Mouse (Mus musculus): Measurements from ENCODE around the gene Scml4. TPM values are rescaled to one million over a fixed set of nuclear protein-coding genes. Genes with fewer than 3 reads are reported as not detected.

The Scml4 gene
- polyA plus RNA-seq, 1 experiment = 0.56 TPM

GRCm38 (mm10) chr10:42890365-42890764 is 30.2 kb downstream of the Scml4 start:
- Histone ChIP-seq H3K4me3 (ENCODE audit: control insufficient read depth, low read depth, low read length) (no peak overlapping the region), H3K4me1 (ENCODE audit: control insufficient read depth, insufficient read depth, low read length) (no peaks in the 10 kb centered on the region), H3K27ac (ENCODE audit: control insufficient read depth, insufficient read depth, low read depth, low read length) (no peak overlapping the region), H3K36me3 (ENCODE audit: control insufficient read depth, insufficient read depth, low read length) (no peaks in the 10 kb centered on the region), H3K27me3 (ENCODE audit: control insufficient read depth, insufficient read depth, low read length) (no peaks in the 10 kb centered on the region)
- TF ChIP-seq CTCF (IDR thresholded peaks at IDR 0.05; ENCODE audit: control insufficient read depth, insufficient read depth, insufficient replicate concordance, low read depth, low read length) (no peak), POLR2A (IDR thresholded peaks at IDR 0.05; ENCODE audit: control insufficient read depth, low read depth, low read length) (no peak)

- no peaks in the 10 kb centered on the region for H3K36me3 ChIP-seq (ENCODE audit: control insufficient read depth, insufficient read depth, low read length)
- TF ChIP-seq POLR2A (IDR thresholded peaks at IDR 0.05; ENCODE audit: control insufficient read depth, low read depth, low read length) = no peak
- no peak for TF ChIP-seq CTCF (IDR thresholded peaks at IDR 0.05; ENCODE audit: control insufficient read depth, insufficient read depth, insufficient replicate concordance, low read depth, low read length)
These were observed 32.1 kb downstream of the Scml4 start for GRCm38 (mm10) chr10:42892250-42892649.

GRCm38 (mm10) chr10:42892987-42893386 is 32.8 kb downstream of the Scml4 start:
- H3K36me3 ChIP-seq (ENCODE audit: control insufficient read depth, insufficient read depth, low read length) = no peaks in the 10 kb centered on the region
- no peak overlapping the region for H3K4me3 ChIP-seq (ENCODE audit: control insufficient read depth, low read depth, low read length)
- no peaks in the 10 kb centered on the region for H3K27me3 ChIP-seq (ENCODE audit: control insufficient read depth, insufficient read depth, low read length)
- TF ChIP-seq CTCF (IDR thresholded peaks at IDR 0.05; ENCODE audit: control insufficient read depth, insufficient read depth, insufficient replicate concordance, low read depth, low read length) = no peak
- no peak for TF ChIP-seq POLR2A (IDR thresholded peaks at IDR 0.05; ENCODE audit: control insufficient read depth, low read depth, low read length)
- no peaks in the 10 kb centered on the region for H3K4me1 ChIP-seq (ENCODE audit: control insufficient read depth, insufficient read depth, low read length)
- H3K27ac ChIP-seq (ENCODE audit: control insufficient read depth, insufficient read depth, low read depth, low read length) = no peak overlapping the region

More at GRCm38 (mm10) chr10:42892250-42892649, 32.1 kb downstream of the Scml4 start:
- Histone ChIP-seq H3K4me1 (ENCODE audit: control insufficient read depth, insufficient read depth, low read length) (no peaks in the 10 kb centered on the region), H3K4me3 (ENCODE audit: control insufficient read depth, low read depth, low read length) (no peak overlapping the region), H3K27ac (ENCODE audit: control insufficient read depth, insufficient read depth, low read depth, low read length) (no peak overlapping the region), H3K27me3 (ENCODE audit: control insufficient read depth, insufficient read depth, low read length) (no peaks in the 10 kb centered on the region)

GRCm38 (mm10) chr10:42893857-42894256 is 33.7 kb downstream of the Scml4 start:
- Histone ChIP-seq H3K27ac (ENCODE audit: control insufficient read depth, insufficient read depth, low read depth, low read length) (peak overlapping the region; percentile 40), H3K4me1 (ENCODE audit: control insufficient read depth, insufficient read depth, low read length) (no peaks in the 10 kb centered on the region), H3K27me3 (ENCODE audit: control insufficient read depth, insufficient read depth, low read length) (no peaks in the 10 kb centered on the region), H3K36me3 (ENCODE audit: control insufficient read depth, insufficient read depth, low read length) (no peaks in the 10 kb centered on the region), H3K4me3 (ENCODE audit: control insufficient read depth, low read depth, low read length) (no peak overlapping the region)
- TF ChIP-seq CTCF (IDR thresholded peaks at IDR 0.05; ENCODE audit: control insufficient read depth, insufficient read depth, insufficient replicate concordance, low read depth, low read length) = no peak
- TF ChIP-seq POLR2A (IDR thresholded peaks at IDR 0.05; ENCODE audit: control insufficient read depth, low read depth, low read length) = no peak

- Histone ChIP-seq H3K4me1 (ENCODE audit: control insufficient read depth, insufficient read depth, low read length) (no peaks in the 10 kb centered on the region), H3K27me3 (ENCODE audit: control insufficient read depth, insufficient read depth, low read length) (no peaks in the 10 kb centered on the region), H3K36me3 (ENCODE audit: control insufficient read depth, insufficient read depth, low read length) (no peaks in the 10 kb centered on the region), H3K4me3 (ENCODE audit: control insufficient read depth, low read depth, low read length) (no peak overlapping the region), H3K27ac (ENCODE audit: control insufficient read depth, insufficient read depth, low read depth, low read length) (peak overlapping the region; percentile 6; the same call in 1 of the 2 replicates)
- TF ChIP-seq POLR2A (IDR thresholded peaks at IDR 0.05; ENCODE audit: control insufficient read depth, low read depth, low read length) (no peak), CTCF (IDR thresholded peaks at IDR 0.05; ENCODE audit: control insufficient read depth, insufficient read depth, insufficient replicate concordance, low read depth, low read length) (no peak)
These were observed 34.1 kb downstream of the Scml4 start for GRCm38 (mm10) chr10:42894263-42894662.

- Histone ChIP-seq H3K36me3 (ENCODE audit: control insufficient read depth, insufficient read depth, low read length) (no peaks in the 10 kb centered on the region), H3K27me3 (ENCODE audit: control insufficient read depth, insufficient read depth, low read length) (no peaks in the 10 kb centered on the region), H3K4me3 (ENCODE audit: control insufficient read depth, low read depth, low read length) (no peak overlapping the region), H3K4me1 (ENCODE audit: control insufficient read depth, insufficient read depth, low read length) (no peaks in the 10 kb centered on the region), H3K27ac (ENCODE audit: control insufficient read depth, insufficient read depth, low read depth, low read length) (0 out of 2 replicates have a peak overlapping the region, but pooled peaks have one; percentile 6)
- TF ChIP-seq POLR2A (IDR thresholded peaks at IDR 0.05; ENCODE audit: control insufficient read depth, low read depth, low read length) (no peak), CTCF (IDR thresholded peaks at IDR 0.05; ENCODE audit: control insufficient read depth, insufficient read depth, insufficient replicate concordance, low read depth, low read length) (no peak)
These were observed 34.5 kb downstream of the Scml4 start for GRCm38 (mm10) chr10:42894696-42895095.

GRCm38 (mm10) chr10:42896621-42897020 is 36.5 kb downstream of the Scml4 start:
- TF ChIP-seq POLR2A (IDR thresholded peaks at IDR 0.05; ENCODE audit: control insufficient read depth, low read depth, low read length) = no peak
- Histone ChIP-seq H3K4me3 (ENCODE audit: control insufficient read depth, low read depth, low read length) (no peak overlapping the region), H3K27ac (ENCODE audit: control insufficient read depth, insufficient read depth, low read depth, low read length) (no peak overlapping the region), H3K27me3 (ENCODE audit: control insufficient read depth, insufficient read depth, low read length) (no peaks in the 10 kb centered on the region), H3K4me1 (ENCODE audit: control insufficient read depth, insufficient read depth, low read length) (no peaks in the 10 kb centered on the region), H3K36me3 (ENCODE audit: control insufficient read depth, insufficient read depth, low read length) (no peaks in the 10 kb centered on the region)

GRCm38 (mm10) chr10:42897166-42897565 is 37.0 kb downstream of the Scml4 start:
- no peaks in the 10 kb centered on the region for H3K27me3 ChIP-seq (ENCODE audit: control insufficient read depth, insufficient read depth, low read length)
- no peak overlapping the region for H3K27ac ChIP-seq (ENCODE audit: control insufficient read depth, insufficient read depth, low read depth, low read length)
- H3K36me3 ChIP-seq (ENCODE audit: control insufficient read depth, insufficient read depth, low read length) = no peaks in the 10 kb centered on the region
- H3K4me3 ChIP-seq (ENCODE audit: control insufficient read depth, low read depth, low read length) = no peak overlapping the region
- no peaks in the 10 kb centered on the region for H3K4me1 ChIP-seq (ENCODE audit: control insufficient read depth, insufficient read depth, low read length)
- TF ChIP-seq CTCF (IDR thresholded peaks at IDR 0.05; ENCODE audit: control insufficient read depth, insufficient read depth, insufficient replicate concordance, low read depth, low read length) (no peak), POLR2A (IDR thresholded peaks at IDR 0.05; ENCODE audit: control insufficient read depth, low read depth, low read length) (no peak)
